Mouse (Mus musculus) layer of hippocampus, adult 11-12 months (tissue): ENCODE results near the gene Fibcd1.

Experiments used
- DNase-seq: peaks from one replicate; pipeline ENCODE4 v3.0.0; 2022; ENCODE audit warnings: low spot score

Gene Fibcd1

GRCm38 (mm10) chr2:31811086-31811958, 34.5 kb downstream of the Fibcd1 start:
- no peak for DNase-seq

DNA sequence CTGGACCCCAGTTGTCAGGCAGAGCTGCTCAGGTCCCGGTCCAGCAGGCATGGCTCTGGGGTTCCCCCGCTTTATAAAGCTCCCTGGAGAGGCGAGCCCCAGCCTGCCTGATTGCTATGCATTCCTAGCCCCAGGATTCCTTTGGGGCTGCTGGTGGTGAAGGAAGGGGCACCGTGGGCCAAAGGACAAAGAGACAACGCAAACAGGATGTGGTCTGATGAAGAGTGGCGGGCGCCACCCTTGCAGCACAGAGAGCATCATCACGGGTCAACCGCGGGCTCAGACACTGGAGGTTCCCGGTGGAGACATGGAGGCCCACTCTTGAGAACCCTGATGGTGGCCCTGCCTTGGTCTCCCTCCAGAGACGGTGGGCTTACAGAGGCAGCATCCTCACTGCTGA, 35.4 kb downstream of the Fibcd1 start, which contains the start of gene Qrfp:
TSS of gene Qrfp (minus strand) at position 137 of the 400 bp plus-strand sequence.
- DNase-seq, result no peak

DNA sequence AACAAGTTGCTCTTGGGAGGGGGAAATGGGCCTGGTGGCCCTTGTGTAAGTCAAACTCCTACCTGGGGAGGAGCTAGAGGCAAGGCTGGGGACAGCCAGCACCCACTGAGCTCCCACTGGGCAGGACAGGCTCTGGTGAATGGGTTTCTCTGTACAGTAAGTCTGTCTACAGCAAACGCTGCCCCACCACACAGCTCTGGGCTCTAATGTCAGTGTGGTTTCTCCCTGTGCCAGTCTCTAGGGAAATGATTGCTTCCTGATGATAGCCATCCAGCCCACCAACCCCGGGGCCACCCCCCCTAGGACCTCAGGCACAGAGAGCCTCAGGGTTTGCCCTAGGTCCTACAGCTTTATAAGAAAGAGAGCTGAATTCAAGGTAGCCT, 36.5 kb downstream of the Fibcd1 start:
- DNase-seq, result no peak

GRCm38 (mm10) chr2:31808410-31809357, 37.1 kb downstream of the Fibcd1 start:
- DNase-seq, result no peak

- DNase-seq, result no peak
These were observed 39.0 kb downstream of the Fibcd1 start for GRCm38 (mm10) chr2:31806639-31807382.

DNA sequence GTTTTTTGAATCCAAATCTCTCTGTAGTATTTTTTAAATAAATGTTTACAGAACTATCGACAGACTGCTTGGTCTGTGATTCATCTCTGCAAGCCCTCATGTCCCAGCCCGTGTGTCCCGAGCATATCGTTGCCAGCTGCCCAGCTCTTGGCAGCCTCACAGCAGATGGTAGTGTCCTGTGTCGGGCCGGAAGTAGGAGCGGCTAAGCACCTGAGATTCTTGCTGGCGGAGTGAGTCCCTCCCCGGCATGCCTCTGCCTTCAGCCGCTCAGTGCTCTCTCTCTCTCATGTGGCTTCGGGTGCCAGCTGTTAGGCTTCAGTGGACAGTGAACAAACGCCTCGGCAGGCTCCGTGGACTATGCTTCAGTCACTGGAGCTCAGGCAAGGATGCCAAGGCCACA, 42.3 kb downstream of the Fibcd1 start:
- DNase-seq, result peak; percentile 35

DNA sequence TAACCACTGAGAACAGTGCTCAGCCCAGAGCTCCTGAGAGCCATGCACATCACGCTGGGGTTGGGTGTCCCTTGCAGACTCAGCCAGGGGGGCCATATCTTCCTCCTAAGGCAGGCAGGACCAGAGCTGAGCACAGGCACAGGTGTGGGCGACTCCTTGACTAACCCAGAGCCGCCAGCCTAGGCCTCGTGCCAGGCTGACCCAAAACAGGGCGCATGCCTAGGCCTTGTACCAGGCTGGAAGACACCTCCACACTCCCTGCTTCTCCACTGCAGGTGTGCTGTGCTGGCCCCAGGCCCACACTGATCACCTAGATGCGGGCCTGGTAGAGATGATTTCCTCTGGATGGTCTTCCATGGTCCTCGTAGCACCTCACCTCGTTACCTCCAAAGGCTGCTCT, 43.0 kb downstream of the Fibcd1 start:
- DNase-seq, result no peak

DNA sequence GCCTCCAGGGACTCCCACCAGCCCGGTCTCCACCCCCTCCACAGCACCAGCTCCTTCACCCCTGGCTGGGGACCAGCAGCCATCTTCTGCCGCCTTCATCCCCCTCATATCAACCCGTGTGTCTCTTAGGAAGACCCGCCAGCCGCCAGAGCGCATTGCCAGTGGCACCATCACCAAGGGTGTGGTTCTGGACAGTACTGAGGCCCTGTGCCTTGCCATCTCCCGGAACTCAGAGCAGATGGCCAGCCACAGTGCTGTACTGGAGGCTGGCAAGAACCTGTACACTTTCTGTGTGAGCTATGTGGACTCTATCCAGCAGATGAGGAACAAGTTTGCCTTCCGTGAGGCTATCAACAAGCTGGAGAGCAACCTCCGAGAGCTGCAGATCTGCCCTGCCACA, 44.4 kb downstream of the Fibcd1 start:
- DNase-seq, result no peak

DNA sequence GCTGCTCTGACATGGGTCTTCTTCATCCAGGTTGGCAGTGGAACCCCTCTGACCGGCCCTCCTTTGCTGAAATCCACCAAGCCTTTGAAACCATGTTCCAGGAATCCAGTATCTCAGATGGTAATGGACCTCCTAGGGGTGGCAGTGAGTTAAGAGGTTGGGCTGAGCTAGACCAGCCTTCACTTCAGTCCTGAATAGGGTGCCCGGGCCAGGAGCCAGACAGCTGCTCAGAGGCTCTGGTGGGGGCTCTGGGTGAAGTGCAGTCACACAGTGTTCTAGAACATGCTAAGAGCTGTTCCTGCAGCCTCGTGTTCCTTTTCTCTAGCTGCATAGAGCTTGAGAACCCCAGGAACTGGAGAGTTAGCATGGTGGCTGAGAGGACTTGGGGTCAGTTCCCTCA, 48.9 kb downstream of the Fibcd1 start:
- no peak for DNase-seq

DNA sequence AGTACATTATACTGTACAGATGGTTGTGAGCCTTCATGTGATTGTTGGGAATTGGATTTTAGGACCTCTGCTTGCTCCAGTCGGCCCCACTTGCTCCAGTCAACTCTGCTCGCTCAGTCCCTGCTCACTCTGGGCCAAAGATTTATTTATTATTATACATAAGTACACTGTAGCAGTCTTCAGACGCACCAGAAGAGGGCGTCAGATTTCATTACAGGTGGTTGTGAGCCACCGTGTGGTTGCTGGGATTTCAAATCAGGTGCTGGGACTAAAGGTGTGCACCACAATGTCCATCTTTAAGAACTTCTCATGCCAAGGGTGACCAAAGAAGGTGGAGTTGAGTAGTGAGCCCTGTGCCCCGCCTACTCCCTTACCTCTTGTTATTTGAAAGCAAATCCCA, 53.2 kb downstream of the Fibcd1 start:
- no peak for DNase-seq

DNA sequence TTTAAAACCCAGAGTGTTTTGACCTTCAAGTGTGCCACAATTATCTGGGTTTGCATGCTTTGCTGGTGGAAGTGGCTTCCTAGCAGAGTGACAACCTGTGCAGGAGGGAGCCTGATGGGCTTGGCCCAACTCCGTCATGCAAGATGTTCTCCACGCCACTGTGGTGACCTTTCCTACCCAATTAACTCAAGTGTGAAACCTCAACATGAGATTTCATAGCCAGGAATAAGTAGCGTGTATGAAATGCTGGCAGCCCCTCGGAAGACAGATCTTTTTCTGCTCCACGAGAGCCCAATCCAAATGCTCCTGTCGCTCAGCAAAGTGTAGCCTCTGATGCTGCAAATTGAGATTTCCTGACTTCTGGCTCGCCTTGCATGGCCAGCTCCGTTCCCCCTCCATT, 54.5 kb downstream of the Fibcd1 start:
- no peak for DNase-seq

DNA sequence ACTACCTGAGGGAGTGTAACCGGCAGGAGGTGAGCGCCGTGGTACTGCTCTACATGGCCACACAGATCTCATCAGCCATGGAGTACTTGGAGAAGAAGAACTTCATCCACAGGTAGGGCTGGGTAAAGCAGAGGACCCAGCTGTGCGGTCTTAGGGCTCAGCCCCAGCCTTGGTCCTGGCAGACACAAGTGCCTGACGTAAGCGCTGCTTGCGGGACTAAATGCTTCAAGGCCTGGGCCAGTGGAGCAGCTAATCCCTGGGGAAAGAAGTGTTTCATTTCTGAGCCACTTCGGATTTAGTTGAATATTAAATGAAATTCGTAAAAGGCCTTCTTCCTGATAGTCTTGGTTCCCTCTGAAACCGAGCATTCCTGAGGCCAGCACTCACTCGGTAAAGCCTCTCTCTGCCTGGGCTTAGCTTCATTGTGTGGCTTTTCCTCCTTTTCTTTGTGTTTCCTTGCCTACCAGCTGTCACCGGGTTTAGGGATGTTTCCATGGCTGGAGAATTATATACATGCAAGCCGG, 55.0 kb downstream of the Fibcd1 start:
- DNase-seq, result no peak

GRCm38 (mm10) chr2:31789215-31789614, 56.6 kb downstream of the Fibcd1 start:
- no peak for DNase-seq

GRCm38 (mm10) chr2:31788227-31788626, 57.6 kb downstream of the Fibcd1 start:
- DNase-seq, result no peak

DNA sequence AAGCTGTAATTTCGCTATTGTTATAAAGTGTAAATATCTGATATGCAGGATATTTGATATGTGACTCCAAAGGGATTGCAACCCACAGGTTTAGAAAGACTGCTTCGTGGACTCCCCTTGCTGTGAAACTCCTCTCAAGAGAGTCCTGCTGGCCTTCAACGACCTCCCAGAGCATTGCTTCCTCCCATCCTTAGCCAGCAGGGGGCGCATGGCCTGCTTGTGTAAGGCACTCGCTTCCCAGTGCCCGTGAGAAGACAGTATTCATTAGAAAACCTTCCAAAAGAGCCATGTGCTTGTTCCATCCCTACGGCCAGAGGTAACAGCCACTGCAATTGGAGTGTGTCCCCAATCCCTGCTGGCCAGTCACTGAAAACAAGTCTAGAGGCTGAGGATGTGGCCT, 58.8 kb downstream of the Fibcd1 start:
- peak; percentile 83 for DNase-seq

DNA sequence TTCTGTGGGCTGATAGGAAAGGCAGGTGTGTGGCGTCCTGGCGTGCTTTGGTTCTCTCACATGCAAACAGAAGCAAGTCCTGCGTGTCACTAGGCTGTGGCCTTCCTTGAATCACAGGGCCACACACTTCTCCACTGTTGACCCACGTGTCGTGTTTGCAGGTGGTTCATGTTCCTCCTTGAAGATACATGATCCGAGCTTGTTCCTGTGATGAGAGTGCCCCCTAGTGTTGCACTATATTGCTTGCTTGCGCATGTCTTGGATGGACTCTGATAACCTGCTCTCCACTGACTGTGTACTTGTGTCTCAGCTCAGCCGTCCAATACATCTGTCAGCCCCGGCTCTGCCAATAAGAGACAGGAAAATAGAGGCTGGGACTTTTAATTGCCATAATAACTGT, 60.7 kb downstream of the Fibcd1 start:
- DNase-seq, result peak; percentile 90

GRCm38 (mm10) chr2:31782958-31783602, 62.7 kb downstream of the Fibcd1 start:
- no peak for DNase-seq

DNA sequence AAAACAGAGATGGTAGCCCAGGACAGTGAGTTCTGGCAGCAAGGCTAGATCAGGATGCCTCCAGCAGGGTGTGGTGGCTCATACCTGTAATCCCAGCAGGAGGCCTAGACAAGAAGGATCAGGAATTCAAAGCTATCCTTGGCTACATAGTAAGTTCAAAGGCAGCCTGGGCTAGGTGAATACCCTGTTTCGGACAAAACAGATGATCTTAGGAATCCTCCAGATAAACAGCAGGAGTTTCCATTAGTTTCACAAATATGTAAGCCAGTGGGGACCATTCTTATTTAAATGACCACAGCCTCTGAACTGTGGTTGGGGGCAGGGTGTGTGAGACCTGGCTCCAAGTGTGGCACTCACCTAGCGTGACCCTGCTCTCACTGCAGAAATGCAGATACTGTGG, 66.5 kb downstream of the Fibcd1 start:
- no peak for DNase-seq

GRCm38 (mm10) chr2:31776479-31776878, 69.3 kb downstream of the Fibcd1 start:
- no peak for DNase-seq

DNA sequence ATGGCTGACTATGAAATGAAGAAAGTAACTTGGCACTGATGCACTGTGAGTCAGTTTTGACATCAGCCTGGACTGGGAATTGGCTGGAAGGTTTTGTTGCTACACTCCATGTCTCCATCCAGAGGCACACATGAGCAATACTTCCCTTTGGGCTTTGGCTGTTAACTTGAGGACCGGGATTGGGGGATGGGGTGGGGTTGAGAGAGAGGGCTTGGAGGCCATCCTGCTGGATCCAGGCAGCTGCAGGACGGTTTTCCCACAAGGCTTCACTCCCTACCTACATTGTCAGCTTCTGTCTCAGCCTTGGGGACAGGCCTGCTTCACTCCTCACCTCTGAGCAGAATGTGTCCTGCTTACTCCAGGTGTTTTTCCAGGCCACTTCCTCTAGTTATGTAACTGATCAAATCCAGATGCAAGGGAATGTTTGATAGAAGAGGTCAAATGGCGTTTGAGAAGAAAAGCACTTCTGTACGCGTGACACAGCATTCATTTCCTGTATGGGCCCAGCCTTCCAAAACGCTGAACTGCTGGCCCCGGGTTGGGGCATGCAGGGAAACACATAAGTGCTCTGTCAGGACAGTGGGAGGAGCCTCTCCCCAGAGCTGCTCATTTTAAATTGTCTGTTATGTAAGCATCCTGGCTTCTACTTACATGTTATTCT, 74.9 kb downstream of the Fibcd1 start:
- peak; percentile 40 for DNase-seq

DNA sequence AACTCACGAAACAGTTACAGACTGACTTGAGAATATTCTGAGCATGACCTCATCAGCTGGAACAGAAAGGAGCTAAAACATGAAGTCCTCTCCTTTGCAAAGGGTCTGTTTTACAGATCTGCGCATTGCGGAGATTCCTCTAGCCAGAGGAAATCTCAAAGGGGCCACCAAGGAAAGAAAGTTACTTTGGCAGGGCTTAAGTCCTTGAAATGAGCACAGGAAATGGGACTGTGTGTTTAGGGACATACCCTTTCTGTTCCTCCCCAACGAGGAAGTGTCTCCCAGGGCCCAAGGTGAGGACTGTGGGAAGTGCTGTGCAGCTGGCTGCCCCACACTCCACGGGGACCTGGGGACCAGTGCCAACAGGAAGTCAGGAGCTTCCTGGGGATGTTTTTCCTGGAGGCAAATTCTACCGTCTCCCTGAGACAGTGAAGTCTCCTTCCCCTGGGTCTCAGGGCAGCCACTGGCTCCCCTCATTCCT, 76.1 kb downstream of the Fibcd1 start:
- DNase-seq, result no peak
